Mouse (Mus musculus): ENCODE measurements at regions not wholly inside any gene's neighbourhood (a gene's known extent, or its start where the extent isn't known, plus 50 kb on each side); places are given as distances from the start of the nearest gene placed in this dataset.

GRCm38 (mm10) chr4:140405993-140406881 is 159.7 kb upstream of the Igsf21 start:
- DNase-seq (ENCODE audit: low read depth, low spot score), result peak; percentile 76
- H3K9me3 ChIP-seq (ENCODE audit: control insufficient read depth, insufficient read depth, low read depth, low read length), result no peaks in the 10 kb centered on the region
- H3K36me3 ChIP-seq (ENCODE audit: control insufficient read depth, insufficient read depth, low read length, poor library complexity, severe bottlenecking), result no peaks in the 10 kb centered on the region
- TF ChIP-seq MAFK (IDR thresholded peaks at IDR 0.05; ENCODE audit: insufficient read depth, low read depth, low read length), result no peak
- TF ChIP-seq ZNF384 (IDR thresholded peaks at IDR 0.05; ENCODE audit: low read depth, low read length), result no peak
- TF ChIP-seq HCFC1 (IDR thresholded peaks at IDR 0.05; ENCODE audit: borderline replicate concordance, insufficient read depth, low read length), result peak; percentile 63; the same call in 1 of the 2 replicates
- peak; percentile 57; the same call in 1 of the 2 replicates for TF ChIP-seq ZC3H11A (IDR thresholded peaks at IDR 0.05; ENCODE audit: borderline replicate concordance, low read depth, low read length)
- no peak for TF ChIP-seq CHD2 (IDR thresholded peaks at IDR 0.05; ENCODE audit: low read depth, low read length)
- peaks cover 4 to 17% of the 10 kb centered on the region in 2 experiments for H3K4me1 ChIP-seq (ENCODE audit: control insufficient read depth in 2 of 2, insufficient read depth in 2 of 2, low read length in 2 of 2, poor library complexity in 1 of 2)
- peak overlapping the region; percentile 33 for H3K9ac ChIP-seq (ENCODE audit: insufficient read depth, low read depth, low read length, poor library complexity, severe bottlenecking)
- peak overlapping the region; percentile 99 for H3K27ac ChIP-seq (ENCODE audit: insufficient read depth, low read depth, low read length, poor library complexity, severe bottlenecking)
- in situ Hi-C loops (cut with MboI; ENCODE audit: low sequenced_read_pairs in 2 of 2, unreplicated experiment in 2 of 2), result no loop called here
- peak overlapping the region; percentile 32 to 48 for H3K4me3 ChIP-seq (ENCODE audit: insufficient read depth in 1 of 2, low read depth in 1 of 2, low read length in 2 of 2, poor library complexity in 1 of 2, severe bottlenecking in 1 of 2)

- H3K4me1 ChIP-seq (ENCODE audit: control insufficient read depth in 2 of 2, insufficient read depth in 2 of 2, low read length in 2 of 2, poor library complexity in 1 of 2), result peaks cover 4 to 17% of the 10 kb centered on the region in 2 experiments
- H3K9me3 ChIP-seq (ENCODE audit: control insufficient read depth, insufficient read depth, low read depth, low read length), result no peaks in the 10 kb centered on the region
- DNase-seq (ENCODE audit: low read depth, low spot score), result no peak
- peak overlapping the region; percentile 32; the same call in 1 of the 2 replicates for H3K9ac ChIP-seq (ENCODE audit: insufficient read depth, low read depth, low read length, poor library complexity, severe bottlenecking)
- TF ChIP-seq HCFC1 (IDR thresholded peaks at IDR 0.05; ENCODE audit: borderline replicate concordance, insufficient read depth, low read length), result no peak
- TF ChIP-seq MAFK (IDR thresholded peaks at IDR 0.05; ENCODE audit: insufficient read depth, low read depth, low read length), result peak; percentile 66; the same call in 1 of the 2 replicates
- H3K36me3 ChIP-seq (ENCODE audit: control insufficient read depth, insufficient read depth, low read length, poor library complexity, severe bottlenecking), result no peaks in the 10 kb centered on the region
- in situ Hi-C loops (cut with MboI; ENCODE audit: low sequenced_read_pairs in 2 of 2, unreplicated experiment in 2 of 2), result no loop called here
- H3K4me3 ChIP-seq (ENCODE audit: insufficient read depth in 1 of 2, low read depth in 1 of 2, low read length in 2 of 2, poor library complexity in 1 of 2, severe bottlenecking in 1 of 2), result no peak overlapping the region; a peak in 1 of 4 replicates
- H3K27ac ChIP-seq (ENCODE audit: insufficient read depth, low read depth, low read length, poor library complexity, severe bottlenecking), result peak overlapping the region; percentile 78
These were observed 158.8 kb upstream of the Igsf21 start for GRCm38 (mm10) chr4:140405427-140405826.

GRCm38 (mm10) chr4:140403128-140403527 is 156.5 kb upstream of the Igsf21 start:
- Histone ChIP-seq H3K4me3 (ENCODE audit: insufficient read depth in 1 of 2, low read depth in 1 of 2, low read length in 2 of 2, poor library complexity in 1 of 2, severe bottlenecking in 1 of 2) (no peak overlapping the region), H3K27ac (ENCODE audit: insufficient read depth, low read depth, low read length, poor library complexity, severe bottlenecking) (no peak overlapping the region), H3K36me3 (ENCODE audit: control insufficient read depth, insufficient read depth, low read length, poor library complexity, severe bottlenecking) (no peaks in the 10 kb centered on the region), H3K9ac (ENCODE audit: insufficient read depth, low read depth, low read length, poor library complexity, severe bottlenecking) (no peak overlapping the region; the same call in 1 of the 2 replicates), H3K4me1 (ENCODE audit: control insufficient read depth in 2 of 2, insufficient read depth in 2 of 2, low read length in 2 of 2, poor library complexity in 1 of 2) (peaks cover 3 to 16% of the 10 kb centered on the region in 2 experiments), H3K9me3 (ENCODE audit: control insufficient read depth, insufficient read depth, low read depth, low read length) (no peaks in the 10 kb centered on the region)
- no peak for DNase-seq (ENCODE audit: low read depth, low spot score)
- in situ Hi-C loops (cut with MboI; ENCODE audit: low sequenced_read_pairs in 2 of 2, unreplicated experiment in 2 of 2), result no loop called here
- TF ChIP-seq MAFK (IDR thresholded peaks at IDR 0.05; ENCODE audit: insufficient read depth, low read depth, low read length) (no peak), HCFC1 (IDR thresholded peaks at IDR 0.05; ENCODE audit: borderline replicate concordance, insufficient read depth, low read length) (peak; percentile 88), ZNF384 (IDR thresholded peaks at IDR 0.05; ENCODE audit: low read depth, low read length) (no peak), CHD2 (IDR thresholded peaks at IDR 0.05; ENCODE audit: low read depth, low read length) (no peak), ZC3H11A (IDR thresholded peaks at IDR 0.05; ENCODE audit: borderline replicate concordance, low read depth, low read length) (no peak)

DNA sequence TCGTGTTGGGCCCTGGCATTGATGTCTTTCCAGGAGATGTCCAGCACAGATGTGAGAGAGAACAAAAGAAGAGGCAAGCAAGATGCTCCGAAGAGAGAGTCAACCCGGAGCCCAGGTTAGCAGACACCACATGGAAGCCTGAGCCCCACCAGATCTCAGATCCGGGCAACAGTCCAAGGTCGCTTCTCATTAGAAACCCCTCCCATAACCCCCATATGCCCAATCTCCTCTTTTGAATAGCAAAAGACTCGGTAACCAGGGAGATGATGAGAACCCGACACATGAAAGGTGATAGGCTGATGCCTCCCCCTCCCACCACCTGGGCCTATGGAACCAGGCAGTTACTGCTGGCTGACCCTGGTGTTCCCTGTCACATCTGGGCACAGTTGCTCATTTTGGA is 155.7 kb upstream of the Igsf21 start:
- DNase-seq (ENCODE audit: low read depth, low spot score), result no peak
- H3K27ac ChIP-seq (ENCODE audit: insufficient read depth, low read depth, low read length, poor library complexity, severe bottlenecking), result peak overlapping the region; percentile 22; the same call in 1 of the 2 replicates
- no peaks in the 10 kb centered on the region for H3K9me3 ChIP-seq (ENCODE audit: control insufficient read depth, insufficient read depth, low read depth, low read length)
- no peaks in the 10 kb centered on the region for H3K36me3 ChIP-seq (ENCODE audit: control insufficient read depth, insufficient read depth, low read length, poor library complexity, severe bottlenecking)
- peak overlapping the region; percentile 59 to 62 for H3K4me3 ChIP-seq (ENCODE audit: insufficient read depth in 1 of 2, low read depth in 1 of 2, low read length in 2 of 2, poor library complexity in 1 of 2, severe bottlenecking in 1 of 2)
- in situ Hi-C loops (cut with MboI; ENCODE audit: low sequenced_read_pairs in 2 of 2, unreplicated experiment in 2 of 2), result no loop called here
- peak overlapping the region; percentile 63 for H3K9ac ChIP-seq (ENCODE audit: insufficient read depth, low read depth, low read length, poor library complexity, severe bottlenecking)
- H3K4me1 ChIP-seq (ENCODE audit: control insufficient read depth in 2 of 2, insufficient read depth in 2 of 2, low read length in 2 of 2, poor library complexity in 1 of 2), result peaks cover 3 to 8% of the 10 kb centered on the region in 2 experiments
- TF ChIP-seq HCFC1 (IDR thresholded peaks at IDR 0.05; ENCODE audit: borderline replicate concordance, insufficient read depth, low read length) (0 out of 2 replicates have a peak, but pooled peaks have one; percentile 32), ZNF384 (IDR thresholded peaks at IDR 0.05; ENCODE audit: low read depth, low read length) (no peak), CHD2 (IDR thresholded peaks at IDR 0.05; ENCODE audit: low read depth, low read length) (no peak), ZC3H11A (IDR thresholded peaks at IDR 0.05; ENCODE audit: borderline replicate concordance, low read depth, low read length) (no peak), MAFK (IDR thresholded peaks at IDR 0.05; ENCODE audit: insufficient read depth, low read depth, low read length) (no peak)

Measured in ES-E14 (cell line).